Mouse (Mus musculus) left cerebral cortex, postnatal 4 days (tissue): ENCODE data around the gene Tshr. TPM values are rescaled to one million over a fixed set of nuclear protein-coding genes. Genes with fewer than 3 reads are reported as not detected.
"Not testable (repeated sequence)": the region's sequence is repeated elsewhere in the genome, so short reads cannot be mapped to it uniquely, and the experiment has no call there.

ENCODE experiments used
- DNase-seq: peaks from one replicate; pipeline ENCODE4 v3.0.0-alpha.2; 2022
- intact Hi-C: fragments of 180-260 bp; cut with DNase I; formaldehyde crosslinking; loops from one replicate; pipeline ENCODE4 v1.15.1; 2025
- total RNA-seq, 2 experiments: library from RNA; stranded (reverse); gene quantifications; 2 replicates each; pipeline ENCODE4 v1.2.3; 2021

Tshr gene
- total RNA-seq, 2 experiments from 2014 or later: 5.5 to 6.6 TPM

GRCm38 (mm10) chr12:91495497-91496225 is 111.3 kb downstream of the Tshr start:
- intact Hi-C loops: no loop called here
- no peak for DNase-seq

DNA sequence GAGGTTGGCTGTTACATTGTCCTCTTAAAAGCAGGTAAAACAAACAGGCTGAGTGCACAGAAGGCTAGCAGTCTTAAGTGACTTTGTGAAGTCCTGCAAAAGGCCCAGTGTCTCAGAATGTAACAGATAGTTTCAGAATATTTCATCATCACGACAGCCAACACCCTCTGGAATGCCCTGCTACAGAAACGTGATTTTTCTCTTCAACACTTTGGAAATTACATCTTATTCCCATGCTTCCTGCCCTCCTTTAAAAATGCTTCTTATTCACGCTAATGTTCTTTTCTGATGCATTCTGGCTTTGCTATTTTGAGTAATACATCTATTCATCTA is 111.8 kb downstream of the Tshr start:
- intact Hi-C loops: no loop called here

GRCm38 (mm10) chr12:91500475-91500874 is 116.1 kb downstream of the Tshr start:
- intact Hi-C loops: no loop called here
- DNase-seq: no peak

More for the DNA sequence above, 111.8 kb downstream of the Tshr start:
- DNase-seq: no peak

- DNase-seq: no peak
- intact Hi-C loops: no loop called here
Measured at GRCm38 (mm10) chr12:91511766-91512165, 127.4 kb downstream of the Tshr start.

DNA sequence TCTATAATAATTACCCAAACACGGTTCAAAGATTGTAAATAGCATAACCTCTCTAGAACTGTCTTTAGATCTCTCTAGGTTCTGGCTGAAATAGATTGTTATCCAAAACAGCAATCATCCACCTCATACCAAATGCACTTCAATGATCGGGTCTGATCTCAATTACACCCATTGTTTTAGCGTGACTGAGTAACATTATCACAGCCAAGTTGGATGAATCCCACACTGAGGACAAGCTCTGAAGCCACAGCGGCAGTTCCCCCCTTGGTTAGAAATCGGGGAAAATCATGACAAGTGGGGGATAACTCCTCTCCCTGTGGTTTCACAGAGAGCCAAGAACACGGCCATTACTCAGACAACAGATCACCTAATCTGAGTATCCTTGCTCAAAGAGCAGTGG is 129.6 kb downstream of the Tshr start:
- intact Hi-C loops: no loop called here
- DNase-seq: no peak

GRCm38 (mm10) chr12:91517808-91518207 is 133.4 kb downstream of the Tshr start:
- intact Hi-C loops: no loop called here
- no peak for DNase-seq

DNA sequence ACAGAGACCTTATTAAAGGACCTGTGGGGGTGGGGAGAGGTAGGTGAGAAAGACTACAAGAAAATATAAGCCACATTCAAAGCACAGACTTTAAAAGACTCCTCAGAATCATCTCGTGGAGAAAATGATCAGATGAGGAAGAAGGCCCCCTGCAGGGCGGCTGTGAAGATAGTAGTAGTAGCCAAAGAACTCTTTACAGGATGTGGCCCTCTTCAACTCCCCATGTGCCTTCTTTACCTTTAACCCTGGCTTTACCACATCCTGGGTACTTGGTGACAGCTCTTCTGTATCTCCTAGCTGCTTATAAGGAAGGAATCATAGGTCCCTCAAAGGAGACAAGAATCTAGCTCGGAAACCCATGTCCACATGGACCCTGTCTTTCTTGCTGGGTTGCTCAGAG is 139.3 kb downstream of the Tshr start:
- DNase-seq: no peak
- intact Hi-C loops: no loop called here

- DNase-seq: no peak
- intact Hi-C loops: no loop called here
Measured at GRCm38 (mm10) chr12:91534514-91534913, 150.2 kb downstream of the Tshr start.

DNA sequence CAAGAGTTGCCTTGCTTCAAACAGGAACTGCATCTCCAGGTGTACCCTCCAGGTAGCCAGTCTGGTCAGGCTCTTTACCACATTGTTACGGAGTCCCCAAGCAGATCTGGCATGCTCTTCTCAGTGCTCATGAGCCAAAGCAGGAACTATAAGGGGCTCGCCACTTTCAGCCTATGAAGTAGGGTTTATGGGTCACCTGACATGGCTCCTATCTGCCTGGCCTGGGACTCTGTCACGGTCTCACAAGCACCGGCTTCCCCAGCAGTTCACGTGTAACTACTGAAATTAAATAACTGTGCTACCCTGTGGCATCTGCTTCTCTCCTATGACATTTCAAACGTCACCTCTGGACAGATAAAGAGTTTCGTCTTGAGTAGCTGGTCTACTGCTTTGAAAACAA is 155.8 kb downstream of the Tshr start:
- intact Hi-C loops: no loop called here
- DNase-seq: no peak

- no peak for DNase-seq
- intact Hi-C loops: no loop called here
Measured at GRCm38 (mm10) chr12:91549471-91549870, 165.1 kb downstream of the Tshr start.

DNA sequence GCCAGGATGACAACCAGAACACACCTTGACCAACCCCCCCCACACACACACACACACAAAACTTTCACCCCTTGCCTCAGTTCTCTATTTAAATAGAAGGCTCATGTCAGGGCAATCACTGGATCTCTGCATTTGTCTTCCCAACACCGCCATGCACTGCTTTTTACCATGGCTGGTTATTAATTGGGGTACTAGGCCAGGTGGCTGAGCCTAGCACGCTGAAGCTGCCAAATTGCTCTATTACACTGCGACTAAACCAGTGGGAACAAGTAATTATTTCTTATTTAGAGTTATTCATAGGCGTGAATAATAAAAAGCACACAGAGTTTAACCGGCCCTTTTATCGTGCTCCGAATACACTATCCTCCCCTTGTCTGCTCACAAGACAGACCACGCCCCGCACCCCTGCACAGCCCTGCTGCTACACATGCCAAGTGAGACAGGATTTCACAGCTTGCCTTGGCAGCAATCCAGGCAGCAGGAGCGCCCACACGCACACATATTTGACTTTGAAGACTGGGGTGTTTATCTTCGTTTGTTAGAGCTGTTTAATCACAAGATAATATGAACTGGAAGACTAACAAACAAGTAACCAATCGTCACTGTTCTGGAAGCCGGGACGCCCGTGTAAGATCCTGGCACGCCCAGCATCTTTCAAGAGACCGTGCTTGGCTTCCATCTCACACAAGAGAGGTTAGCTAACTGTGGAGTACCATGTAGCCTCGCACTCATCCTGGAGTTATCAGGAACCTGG is 167.6 kb downstream of the Tshr start:
- DNase-seq: peak; percentile 84
- intact Hi-C loops: no loop called here

DNA sequence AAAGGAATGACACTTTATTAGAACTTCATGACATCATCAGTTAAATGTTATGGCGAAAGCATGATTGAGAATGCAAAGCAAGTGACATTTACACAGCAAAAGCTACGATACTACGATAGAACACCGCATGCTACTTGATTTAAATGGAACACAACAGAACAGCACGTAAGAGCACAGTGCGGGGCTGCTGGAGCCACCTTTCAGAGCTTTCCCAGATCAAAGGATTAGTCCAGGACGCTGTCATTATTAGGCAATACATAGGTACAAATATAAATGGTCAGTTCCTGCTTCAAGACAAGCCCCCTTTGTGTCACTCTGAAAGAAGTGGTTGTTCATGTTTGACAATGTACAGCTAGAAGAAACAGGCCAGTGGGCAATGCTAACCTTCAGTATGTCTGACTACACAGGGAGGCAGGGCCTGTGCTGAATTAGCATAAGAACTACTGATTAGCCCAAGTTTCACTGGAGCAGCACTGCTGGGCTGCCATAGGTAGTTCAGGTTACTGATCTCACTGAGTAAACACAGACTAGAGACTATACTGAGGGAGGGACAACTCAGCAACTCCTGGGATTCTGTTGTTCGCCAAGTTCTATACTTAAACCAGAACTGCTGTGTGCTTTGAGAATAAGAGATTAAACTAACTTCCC is 173.1 kb downstream of the Tshr start:
- DNase-seq, intact Hi-C loops: not testable (repeated sequence)

DNA sequence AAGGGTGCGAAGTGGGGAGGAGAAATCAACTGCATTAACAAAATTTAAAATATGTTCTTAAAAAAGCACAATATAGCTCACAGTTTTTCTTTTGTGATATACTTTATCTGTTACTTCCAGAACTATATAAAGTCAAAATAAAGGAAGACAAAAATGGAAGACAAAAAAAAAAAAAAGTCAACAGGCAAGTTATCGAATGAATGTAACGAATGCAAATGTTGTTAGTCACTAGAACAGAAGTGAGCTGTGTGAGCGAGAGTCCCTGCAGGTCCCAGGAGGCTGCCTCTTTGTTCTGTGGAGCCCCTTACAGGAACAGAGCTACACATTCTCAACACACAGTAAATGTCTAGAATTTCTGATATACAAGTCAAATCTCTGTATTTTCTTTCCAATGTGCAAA is 173.8 kb downstream of the Tshr start:
- intact Hi-C loops, DNase-seq: not testable (repeated sequence)

DNA sequence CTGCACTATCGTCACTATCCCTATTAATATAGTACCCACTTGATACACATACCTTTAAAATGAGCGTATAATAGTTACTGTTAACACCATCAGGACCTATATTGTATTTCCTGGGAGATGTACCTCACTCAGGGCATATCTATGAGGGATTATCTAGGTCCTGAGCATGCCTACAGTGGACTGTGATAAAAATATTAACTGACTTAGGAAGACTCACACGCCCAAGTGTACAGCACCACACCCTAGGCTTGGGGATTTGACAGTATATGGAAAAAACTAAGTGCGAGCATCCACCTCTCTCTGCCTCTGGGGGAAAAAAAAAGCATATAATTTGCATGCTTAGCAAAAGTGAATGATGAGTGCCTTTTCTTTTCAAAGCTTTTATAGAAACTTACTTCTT is 182.8 kb downstream of the Tshr start:
- no peak for DNase-seq
- intact Hi-C loops: no loop called here

GRCm38 (mm10) chr12:91569255-91569654 is 184.9 kb downstream of the Tshr start:
- DNase-seq: no peak
- intact Hi-C loops: no loop called here

- intact Hi-C loops: no loop called here
- no peak for DNase-seq
Measured at GRCm38 (mm10) chr12:91571708-91572107, 187.3 kb downstream of the Tshr start.

GRCm38 (mm10) chr12:91579665-91580064 is 195.3 kb downstream of the Tshr start:
- DNase-seq: no peak
- intact Hi-C loops: no loop called here

GRCm38 (mm10) chr12:91581204-91582070 is 197.1 kb downstream of the Tshr start:
- DNase-seq: no peak
- intact Hi-C loops: no loop called here

GRCm38 (mm10) chr12:91582362-91583002 is 198.1 kb downstream of the Tshr start:
- intact Hi-C loops: no loop called here
- DNase-seq: no peak

DNA sequence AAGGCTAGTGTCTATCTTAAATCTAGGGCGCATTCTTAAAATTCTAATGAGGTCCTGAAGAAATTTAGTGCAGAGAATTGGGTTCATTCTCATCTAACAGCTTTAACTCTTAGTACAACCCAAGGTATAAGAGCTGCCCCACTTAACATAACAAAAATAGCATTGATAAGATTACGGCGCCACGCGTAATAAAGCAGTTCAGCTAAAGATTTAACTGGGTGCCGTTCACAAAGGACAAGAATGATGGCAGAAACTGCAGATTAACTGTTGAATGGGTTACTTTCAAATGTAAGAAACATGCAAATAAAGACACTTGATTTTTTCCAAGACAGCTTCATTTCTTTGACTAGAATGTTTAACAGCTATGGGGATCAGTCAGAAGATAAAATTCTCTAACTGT is 199.0 kb downstream of the Tshr start:
- intact Hi-C loops: no loop called here
- no peak for DNase-seq
